Mouse (Mus musculus): ENCODE measurements around the gene Zfp511. TPM values are rescaled to one million over a fixed set of nuclear protein-coding genes. Genes with fewer than 3 reads are reported as not detected.
A peak's percentile ranks its signal among the peaks of the same experiment; 100 is the strongest.

Zfp511 gene
- total RNA-seq, 2 experiments from 2014 or later, result 20.8 to 24.4 TPM

- intact Hi-C loops (cut with DNase I), result loop anchor here (2.0 to 5.0 kb wide), 2 partner anchors 21 to 36 kb away; partner anchors contain the start of genes Echs1, Fuom and Paox
- DNase-seq (ENCODE audit: low spot score in 2 of 2), result peak; percentile 65 to 73
These were observed 45.4 kb downstream of the Zfp511 start for GRCm38 (mm10) chr7:140081408-140082241.

GRCm38 (mm10) chr7:140082242-140082678 lies 46.1 kb downstream of the Zfp511 start, which contains the start of gene Caly:
Gene Caly, minus strand, starts transcription at chr7:140082548.
- intact Hi-C loops (cut with DNase I), result loop anchor here (5.0 kb wide), 1 partner anchor 35 kb away; the partner anchor contains the start of genes Echs1 and Paox
- peak; percentile 91 to 95 for DNase-seq (ENCODE audit: low spot score in 2 of 2)

Small RNA genes lying within 50 kb of the gene (microRNA-seq; reads per million reads assigned to microRNA genes)
- gene Mir7062, result 0.76 reads per million

Other genes starting within 250 kb of the Zfp511 start
- gene Adgra1, start 202.2 kb upstream of the Zfp511 start, total RNA-seq (2021), result 10 to 100 TPM; 57.5 to 67.0 TPM
- gene Kndc1, start 141.7 kb upstream of the Zfp511 start, total RNA-seq (2021), result 10 to 100 TPM; 70.1 to 70.2 TPM
- gene Utf1, start 92.6 kb upstream of the Zfp511 start, total RNA-seq (2021), result not detected
- gene 6430531B16Rik, start 57.6 kb upstream of the Zfp511 start, total RNA-seq (2021), result 1 to 10 TPM; 1.0 to 2.0 TPM
- gene Adam8, start 43.8 kb upstream of the Zfp511 start, total RNA-seq (2021), result 1 to 10 TPM; 1.7 to 3.5 TPM
- 10 to 100 TPM; 35.3 to 36.9 TPM for gene Tubgcp2, start 278 bp downstream of the Zfp511 start, total RNA-seq (2021)
- under 1 TPM; 0.20 to 0.25 TPM for gene Msx3, start 12.7 kb downstream of the Zfp511 start, total RNA-seq (2021)
- 100 to 1,000 TPM; 191 TPM for gene Caly, start 46.2 kb downstream of the Zfp511 start, total RNA-seq (2021)
- gene Prap1, start 57.0 kb downstream of the Zfp511 start, total RNA-seq (2021), result not detected
- gene Fuom, start 66.0 kb downstream of the Zfp511 start, total RNA-seq (2021), result 10 to 100 TPM; 47.5 to 52.8 TPM
- 1 to 10 TPM; 5.6 TPM for gene Paox, start 79.4 kb downstream of the Zfp511 start, total RNA-seq (2021)
- gene Echs1, start 80.1 kb downstream of the Zfp511 start, total RNA-seq (2021), result 10 to 100 TPM; 51.0 to 53.0 TPM
- 10 to 100 TPM; 20.8 to 20.9 TPM for gene Mtg1, start 101.2 kb downstream of the Zfp511 start, total RNA-seq (2021)
- 100 to 1,000 TPM; 141 to 186 TPM for gene Sprn, start 118.5 kb downstream of the Zfp511 start, total RNA-seq (2021)
- not detected for gene Olfr522, start 128.4 kb downstream of the Zfp511 start, total RNA-seq (2021)
- gene Olfr523, start 136.8 kb downstream of the Zfp511 start, total RNA-seq (2021), result not detected
- gene Olfr524, start 169.6 kb downstream of the Zfp511 start, total RNA-seq (2021), result not detected
- gene Cd163l1, start 181.9 kb downstream of the Zfp511 start, total RNA-seq (2021), result not detected
- gene 5830411N06Rik, start 210.9 kb downstream of the Zfp511 start, total RNA-seq (2021), result not detected

All from left cerebral cortex, postnatal 36 days (tissue).